In the genomic region with DNA sequence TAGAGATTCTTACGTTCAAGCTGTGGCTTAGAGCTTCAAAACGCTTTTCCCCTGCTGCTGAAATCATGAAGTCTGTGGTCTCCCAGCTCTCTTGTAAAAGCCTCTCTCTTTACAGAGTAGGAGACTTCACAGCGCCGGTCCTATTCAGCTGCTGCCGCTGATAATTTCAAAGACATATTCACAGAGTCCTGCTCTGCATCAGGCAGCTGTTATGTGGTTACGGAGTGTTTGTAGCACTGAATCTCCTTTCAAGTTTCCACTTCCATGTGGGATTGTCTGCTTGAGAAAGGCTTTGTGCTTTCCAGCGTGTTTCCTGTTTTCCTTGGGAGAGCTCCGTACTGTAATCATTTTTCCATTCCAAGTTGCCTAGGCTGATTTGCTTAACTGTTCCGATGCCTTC, we compare ENCODE assay signal across 8 mouse cellular contexts. TPM values are rescaled to one million over a fixed set of nuclear protein-coding genes. Genes with fewer than 3 reads are reported as not detected.
A peak's percentile ranks its signal among the peaks of the same experiment; 100 is the strongest.
DNase-seq lines count a peak whose midpoint lies in the region; ATAC-seq and TF ChIP-seq lines count a peak whose summit lies in the region.

No protein-coding gene starts in this region.

- intact Hi-C loops in heart, adult 2 months (cut with DNase I), result no loop called here

- no peaks in the 10 kb centered on the region for H3K27me3 ChIP-seq in heart, adult 2 months (ENCODE audit: control insufficient read depth, insufficient read depth, low read length)
- no peaks in the 10 kb centered on the region for H3K27me3 ChIP-seq in kidney, postnatal 0 days (ENCODE audit: insufficient read depth, low read length)

- 0 out of 2 replicates have a peak, but pooled peaks have one; percentile 10 for ATAC-seq in kidney, postnatal 0 days (replicated peaks; ENCODE audit: low FRiP score, low read depth)
- ATAC-seq in megakaryocyte-erythroid progenitor cell, adult 5-6 weeks (replicated peaks; ENCODE audit: low FRiP score, low TSS enrichment, poor library complexity, severe bottlenecking), result peak; percentile 63; the same call in 1 of the 2 replicates

- H3K9me3 ChIP-seq in kidney, postnatal 0 days (replicated peaks; ENCODE audit: low read length), result no peaks in the 10 kb centered on the region

- TF ChIP-seq POLR2A in heart, adult 2 months (IDR thresholded peaks at IDR 0.05; ENCODE audit: insufficient read depth, low read depth, low read length), result peak; percentile 64; the same call in 1 of the 2 replicates

- TF ChIP-seq EP300 in heart, adult 2 months (IDR thresholded peaks at IDR 0.05; ENCODE audit: insufficient read depth, low read depth, low read length), result no peak

- H3K36me3 ChIP-seq in heart, adult 2 months (ENCODE audit: control insufficient read depth, insufficient read depth, low read length), result no peaks in the 10 kb centered on the region
- H3K36me3 ChIP-seq in kidney, postnatal 0 days (ENCODE audit: insufficient read depth, low read length), result no peaks in the 10 kb centered on the region

- peak overlapping the region; percentile 71 for H3K27ac ChIP-seq in heart, adult 2 months
- H3K27ac ChIP-seq in kidney, postnatal 0 days, result peak overlapping the region; percentile 72

- peak; percentile 12 for DNase-seq in gastrocnemius, adult 18-20 months (ENCODE audit: low spot score)
- no peak for DNase-seq in gastrocnemius, postnatal 10 days
- peak; percentile 24 for DNase-seq in NIH3T3 (ENCODE audit: low read depth)
- peak; percentile 38 to 39 for DNase-seq in heart, adult 2 months
- peak; percentile 83 for DNase-seq in kidney, postnatal 0 days (ENCODE audit: low spot score)
- DNase-seq in thymus, adult 18-20 months, result no peak
- no peak for DNase-seq in cerebellum, adult 9-10 months

- no peak for TF ChIP-seq CTCF in heart, adult 2 months (IDR thresholded peaks at IDR 0.05)
- TF ChIP-seq CTCF in kidney, postnatal 0 days (IDR thresholded peaks at IDR 0.05; ENCODE audit: low read depth), result no peak

- H3K79me2 ChIP-seq in heart, adult 2 months (replicated peaks; ENCODE audit: control insufficient read depth, insufficient read depth, low read length), result no peaks in the 10 kb centered on the region

- peaks cover 6% of the 10 kb centered on the region for H3K4me1 ChIP-seq in heart, adult 2 months (ENCODE audit: control insufficient read depth, insufficient read depth, low read length)
- no peaks in the 10 kb centered on the region; the same call in 1 of the 2 replicates for H3K4me1 ChIP-seq in kidney, postnatal 0 days (replicated peaks; ENCODE audit: insufficient read depth, low read length)

- H3K4me3 ChIP-seq in heart, adult 2 months, result peak overlapping the region; percentile 47
- H3K4me3 ChIP-seq in kidney, postnatal 0 days (replicated peaks; ENCODE audit: low read depth, low read length), result peak overlapping the region; percentile 27

- H3K9ac ChIP-seq in heart, adult 2 months (ENCODE audit: low read depth, low read length), result peak overlapping the region; percentile 66
- 0 out of 2 replicates have a peak overlapping the region, but pooled peaks have one; percentile 36 for H3K9ac ChIP-seq in kidney, postnatal 0 days (ENCODE audit: low read depth, low read length)

- peak overlapping the region; percentile 53 for H3K4me2 ChIP-seq in kidney, postnatal 0 days (ENCODE audit: low read length)

- WGBS in heart, adult 2 months, result 9% methylated on average over 9 of the region's 9 CpGs
- WGBS in kidney, postnatal 0 days, result 10% methylated on average over 9 of the region's 9 CpGs

RNA-seq across cellular contexts. Expression of a gene that starts 30.1 kb away (rescaled TPM):
- 1 to 10 TPM; 2.5 to 3.9 TPM for total RNA-seq in gastrocnemius, adult 18-20 months (2021)
- total RNA-seq in gastrocnemius, postnatal 10 days (2021), result 1 to 10 TPM; 6.0 to 6.9 TPM
- total RNA-seq in heart, adult 2 months (2021), result 1 to 10 TPM; 5.7 to 5.9 TPM
- polyA plus RNA-seq in heart, adult 2 months (2012; rRNA removed), result 2.7 and 7.4 TPM in 2 replicates
- polyA plus RNA-seq in kidney, postnatal 0 days (2015; fragmentation: Nextera tagmentation; extraction: Ambion mirVana), result 26.2 and 27.5 TPM in 2 replicates
- total RNA-seq in megakaryocyte-erythroid progenitor cell, adult 5-6 weeks (2014; fragmentation: Nextera tagmentation), result 31.2 and 31.9 TPM in 2 replicates
- 22.0 and 27.5 TPM in 2 replicates for total RNA-seq in megakaryocyte-erythroid progenitor cell, adult 5-6 weeks (2017)

RNA-seq across cellular contexts. Expression of a gene that starts 30.8 kb away (rescaled TPM):
- 1 to 10 TPM; 7.9 to 8.1 TPM for total RNA-seq in gastrocnemius, adult 18-20 months (2021)
- total RNA-seq in gastrocnemius, postnatal 10 days (2021), result 1 to 10 TPM; 8.2 to 9.8 TPM
- 10 to 100 TPM; 10.4 to 11.2 TPM for total RNA-seq in heart, adult 2 months (2021)
- polyA plus RNA-seq in heart, adult 2 months (2012; rRNA removed), result 6.4 and 6.9 TPM in 2 replicates
- polyA plus RNA-seq in kidney, postnatal 0 days (2015; fragmentation: Nextera tagmentation; extraction: Ambion mirVana), result 23.3 and 24.7 TPM in 2 replicates
- total RNA-seq in megakaryocyte-erythroid progenitor cell, adult 5-6 weeks (2014; fragmentation: Nextera tagmentation), result 7.5 and 9.5 TPM in 2 replicates
- total RNA-seq in megakaryocyte-erythroid progenitor cell, adult 5-6 weeks (2017), result 11.5 and 17.2 TPM in 2 replicates

RNA-seq across cellular contexts. Expression of a gene that starts 59.5 kb away (rescaled TPM):
- 1 to 10 TPM; 2.2 to 2.3 TPM for total RNA-seq in gastrocnemius, adult 18-20 months (2021)
- 1 to 10 TPM; 2.1 to 4.5 TPM for total RNA-seq in gastrocnemius, postnatal 10 days (2021)
- total RNA-seq in heart, adult 2 months (2021), result 1 to 10 TPM; 1.9 to 2.0 TPM
- polyA plus RNA-seq in heart, adult 2 months (2012; rRNA removed), result 1.3 and 1.6 TPM in 2 replicates
- polyA plus RNA-seq in kidney, postnatal 0 days (2015; fragmentation: Nextera tagmentation; extraction: Ambion mirVana), result 10.6 and 11.1 TPM in 2 replicates
- 5.1 and 11.6 TPM in 2 replicates for total RNA-seq in megakaryocyte-erythroid progenitor cell, adult 5-6 weeks (2014; fragmentation: Nextera tagmentation)
- total RNA-seq in megakaryocyte-erythroid progenitor cell, adult 5-6 weeks (2017), result 10.4 and 12.0 TPM in 2 replicates

Comparison
In these comparisons a context has a peak if more than half of its experiments do, and no peak if none do; other contexts are left out.
1. DNase-seq: peak in gastrocnemius, adult 18-20 months (single experiment), NIH3T3 (single experiment), heart, adult 2 months (2 of 2) and kidney, postnatal 0 days (single experiment); none in gastrocnemius, postnatal 10 days (single experiment), thymus, adult 18-20 months (0 of 2) and cerebellum, adult 9-10 months (single experiment).